Mouse (Mus musculus) layer of hippocampus, adult 2 months (tissue): Measurements from ENCODE around the gene Slc16a7. TPM values are rescaled to one million over a fixed set of nuclear protein-coding genes. Genes with fewer than 3 reads are reported as not detected.

Source experiments
- DNase-seq, 2 experiments: peaks; one replicate each; pipeline ENCODE4 v3.0.0; 2022; ENCODE audit warnings: low spot score in 2 of 2
- H3K27ac ChIP-seq: fragments of 200-600 bp; 2 replicates; pipeline ENCODE4 v1.8.1; 2022
- H3K4me3 ChIP-seq: fragments of 200-600 bp; 2 replicates; pipeline ENCODE4 v1.8.1; 2022; ENCODE audit warnings: mild to moderate bottlenecking
- CTCF ChIP-seq: fragments of 200-600 bp; conservative IDR thresholded peaks from 2 replicates; pipeline ENCODE4 v1.8.1; 2022; ENCODE audit warnings: antibody characterized with exemption, mild to moderate bottlenecking, moderate library complexity
- total RNA-seq, 2 experiments: library from RNA; stranded (reverse); gene quantifications; 2 replicates each; pipeline ENCODE4 v1.2.3; 2021

Gene Slc16a7
- total RNA-seq, 2 experiments from 2014 or later: 40.7 to 44.9 TPM

DNA sequence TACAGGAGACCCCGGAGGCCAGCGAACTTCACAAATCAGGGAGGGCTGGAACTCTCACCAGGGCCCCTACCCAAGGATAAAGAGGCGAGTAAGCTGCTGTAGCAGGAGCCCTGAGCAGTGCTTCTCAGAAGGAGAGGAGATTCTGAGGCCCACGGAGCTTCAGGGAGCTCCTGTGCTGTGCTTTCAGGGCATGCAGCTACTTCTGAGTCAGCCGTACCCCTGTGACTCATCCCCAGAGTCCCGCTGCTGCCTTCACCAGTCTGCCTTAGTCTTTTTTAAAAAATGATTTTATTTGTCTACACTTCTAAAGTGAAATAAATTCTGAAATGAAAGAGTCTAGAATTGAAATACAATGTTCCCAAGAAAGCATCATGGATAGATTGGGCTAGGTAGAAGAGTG lies 91.2 kb downstream of the Slc16a7 start:
- no peak for TF ChIP-seq CTCF
- H3K4me3 ChIP-seq: no peak overlapping the region
- peak overlapping the region; percentile 23; the same call in 1 of the 2 replicates for H3K27ac ChIP-seq
- peak in 1 of 2 experiments; percentile 22 for DNase-seq

DNA sequence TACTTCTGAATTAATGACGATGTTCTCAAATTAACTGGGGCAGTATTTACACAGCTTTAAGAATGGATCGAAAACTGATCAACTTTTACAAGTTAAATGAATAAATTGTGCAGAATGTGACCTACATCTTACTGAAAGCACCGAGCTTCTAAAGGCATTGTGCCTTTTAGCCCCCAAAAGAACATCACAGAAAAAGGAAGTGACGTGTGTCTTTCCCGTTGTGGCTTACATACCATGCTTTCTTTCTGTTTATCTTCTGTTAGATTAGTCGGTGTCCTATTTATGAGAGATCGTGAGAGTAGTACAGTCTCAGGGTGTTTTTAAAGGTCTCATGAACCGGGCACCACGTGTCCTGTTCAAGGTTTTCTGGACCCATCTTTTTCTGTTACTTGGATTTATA lies 98.9 kb downstream of the Slc16a7 start:
- no peak for TF ChIP-seq CTCF
- H3K27ac ChIP-seq: no peak overlapping the region
- no peak overlapping the region for H3K4me3 ChIP-seq
- no peak for DNase-seq

DNA sequence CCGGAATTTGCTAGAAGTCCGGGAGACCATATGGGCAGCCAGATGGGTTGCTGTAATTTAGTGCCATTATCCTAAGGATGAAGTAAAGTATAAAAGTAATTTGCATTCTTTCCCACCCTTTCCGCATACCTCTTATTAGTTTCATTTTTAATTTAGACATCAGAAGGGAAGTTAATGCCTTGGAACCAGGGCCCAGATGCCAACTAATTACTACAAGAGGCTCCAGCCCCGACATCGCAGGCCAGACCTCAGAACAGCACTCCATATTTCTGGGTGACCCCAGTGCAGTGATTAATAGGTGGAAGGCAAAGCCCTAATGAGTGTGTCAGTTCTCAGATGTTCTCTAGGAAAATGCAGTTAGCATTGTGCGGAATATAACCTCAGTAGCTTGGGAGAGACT lies 100.7 kb downstream of the Slc16a7 start:
- TF ChIP-seq CTCF: no peak
- no peak overlapping the region for H3K27ac ChIP-seq
- no peak overlapping the region for H3K4me3 ChIP-seq
- DNase-seq: no peak

DNA sequence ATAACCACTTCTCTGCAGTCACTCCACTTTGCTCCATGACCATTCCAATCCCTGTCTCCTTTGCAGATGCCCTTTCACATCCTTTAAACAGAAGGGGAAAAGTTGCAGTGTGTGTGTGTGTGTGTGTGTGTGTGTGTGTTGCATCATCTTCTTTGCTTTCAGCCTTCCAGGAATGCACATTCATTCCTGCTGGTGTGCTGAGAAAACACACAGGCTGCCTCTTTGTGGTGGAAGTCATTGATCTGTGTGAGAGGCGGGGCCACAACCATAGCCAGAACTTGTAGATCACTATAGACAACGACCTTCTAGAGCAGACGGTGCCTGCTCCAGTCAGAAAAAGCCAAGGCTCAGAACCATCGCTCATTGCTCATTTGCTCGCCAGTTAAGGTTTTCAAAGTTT lies 103.9 kb downstream of the Slc16a7 start:
- no peak for TF ChIP-seq CTCF
- H3K27ac ChIP-seq: no peak overlapping the region
- DNase-seq: no peak
- no peak overlapping the region for H3K4me3 ChIP-seq

DNA sequence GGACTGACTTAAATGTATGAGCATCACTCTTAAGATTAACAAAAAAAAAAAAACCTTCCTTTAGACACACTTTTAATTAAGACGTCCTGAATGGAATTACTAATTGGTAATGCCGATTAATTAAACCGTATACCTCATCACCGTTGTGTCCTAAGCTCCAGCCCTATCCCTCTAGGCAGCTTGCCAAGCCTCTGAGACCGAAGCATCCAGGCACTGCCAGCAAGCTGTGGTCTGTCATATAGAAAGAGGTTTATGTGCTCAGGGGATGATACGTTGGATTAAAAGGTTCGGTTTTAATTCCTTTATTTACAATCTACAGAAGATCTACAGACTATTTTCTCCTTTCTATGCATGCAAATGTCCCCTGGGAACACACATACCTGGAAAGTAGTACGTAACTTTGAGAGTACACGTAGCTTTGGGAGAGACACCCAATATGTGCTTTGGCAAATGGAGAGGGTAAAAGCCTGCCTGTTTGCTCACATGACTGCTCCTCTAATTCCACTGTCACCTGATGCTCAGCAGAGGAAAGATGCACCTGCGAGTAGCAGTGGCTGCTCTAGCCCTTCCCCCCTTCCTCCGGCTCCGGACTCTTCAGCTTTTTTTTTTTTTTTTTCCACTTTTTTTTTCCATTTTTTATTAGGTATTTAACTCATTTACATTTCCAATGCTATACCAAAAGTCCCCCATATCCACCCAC lies 114.0 kb downstream of the Slc16a7 start:
- Histone ChIP-seq H3K4me3 (no peak overlapping the region), H3K27ac (no peak overlapping the region)
- no peak for TF ChIP-seq CTCF
- no peak for DNase-seq

DNA sequence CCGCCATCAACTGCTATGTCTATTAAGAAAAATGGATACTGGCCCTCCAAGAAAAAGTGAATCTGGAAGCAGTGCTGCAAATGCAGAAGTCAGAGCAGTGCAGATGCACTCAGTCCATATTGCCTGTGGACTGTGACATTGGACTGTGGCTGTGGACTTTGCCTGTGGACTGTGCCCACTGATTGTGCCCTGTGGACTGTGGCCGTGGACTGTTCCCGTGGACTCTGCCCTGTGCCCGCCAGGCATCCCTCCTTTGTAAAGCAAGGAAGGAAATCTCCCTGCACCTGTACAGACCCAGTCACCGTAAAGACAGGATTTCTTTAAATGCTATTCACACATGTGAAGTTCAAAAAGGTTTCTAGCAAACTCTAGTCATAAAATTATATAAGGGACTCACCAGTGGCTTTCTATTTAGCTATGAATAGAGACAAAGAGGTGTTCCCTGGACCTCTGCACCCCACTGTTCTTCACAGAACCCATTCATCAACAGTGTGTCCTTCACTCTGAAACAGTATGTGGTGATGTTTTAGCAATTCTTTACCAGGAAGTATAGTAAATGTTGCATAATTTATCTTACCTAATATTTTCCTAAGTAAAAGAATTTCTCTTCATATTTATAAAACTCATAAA lies 114.6 kb downstream of the Slc16a7 start:
- no peak overlapping the region for H3K4me3 ChIP-seq
- DNase-seq: no peak
- no peak for TF ChIP-seq CTCF
- H3K27ac ChIP-seq: no peak overlapping the region

DNA sequence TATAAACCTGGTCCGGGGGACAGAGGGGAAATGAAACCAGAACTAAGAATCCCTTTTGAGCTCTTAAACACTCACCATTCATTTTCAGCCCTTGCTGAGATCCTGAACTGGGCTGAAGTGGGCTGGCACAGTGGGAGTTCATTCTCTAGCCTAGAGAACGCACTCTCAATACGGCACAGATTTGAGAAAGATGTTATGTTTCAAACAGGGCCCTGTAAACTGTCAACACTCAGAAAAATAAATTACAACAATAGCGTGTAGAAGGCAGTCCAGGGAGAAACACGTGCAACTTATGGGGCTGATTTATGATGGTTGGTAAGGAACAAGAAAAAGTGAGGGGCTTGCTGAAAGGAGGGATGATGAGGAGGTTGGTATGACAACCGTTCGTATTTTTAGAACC lies 115.5 kb downstream of the Slc16a7 start:
- H3K4me3 ChIP-seq: no peak overlapping the region
- H3K27ac ChIP-seq: no peak overlapping the region
- TF ChIP-seq CTCF: no peak
- no peak for DNase-seq

DNA sequence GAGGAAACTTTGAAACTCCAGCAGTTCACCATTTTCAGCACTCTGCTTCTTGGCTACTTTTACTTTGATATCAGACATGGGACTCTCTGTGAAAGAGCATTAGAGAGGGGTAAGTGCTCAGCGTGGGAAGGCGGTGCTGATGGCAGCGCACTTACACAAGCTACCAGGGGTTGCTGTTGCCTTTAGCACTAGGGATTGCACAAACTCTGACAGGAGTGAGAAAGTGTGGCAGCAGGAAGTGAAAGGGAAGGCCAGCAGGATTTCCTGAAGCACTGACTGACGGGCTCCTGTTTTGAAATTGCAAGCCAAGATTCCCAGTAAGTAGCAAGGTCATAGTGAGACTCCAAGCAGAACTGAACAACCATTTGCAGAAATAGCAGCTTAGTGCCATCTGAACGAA lies 117.8 kb downstream of the Slc16a7 start:
- no peak for TF ChIP-seq CTCF
- no peak for DNase-seq
- H3K27ac ChIP-seq: no peak overlapping the region
- no peak overlapping the region for H3K4me3 ChIP-seq

DNA sequence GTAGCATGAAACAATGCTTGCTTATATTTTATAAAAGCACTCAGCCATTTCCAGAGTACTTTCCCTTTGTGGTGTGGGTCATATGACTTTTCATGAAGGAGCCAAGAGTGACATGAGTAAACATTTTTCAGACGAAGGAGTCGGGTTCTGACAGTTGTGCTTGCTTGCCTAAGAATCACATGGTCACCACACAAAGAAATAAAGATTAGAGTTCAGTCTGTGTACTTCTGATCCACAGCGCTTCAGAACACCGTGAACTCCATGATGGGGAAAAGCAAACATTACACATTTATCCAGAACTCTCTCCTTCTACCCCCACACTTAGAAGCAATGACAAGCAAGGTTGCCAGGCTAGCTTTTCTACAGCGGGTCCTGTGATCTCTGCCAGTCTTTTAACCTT lies 119.0 kb downstream of the Slc16a7 start:
- H3K27ac ChIP-seq: no peak overlapping the region
- no peak for DNase-seq
- TF ChIP-seq CTCF: no peak
- H3K4me3 ChIP-seq: no peak overlapping the region

DNA sequence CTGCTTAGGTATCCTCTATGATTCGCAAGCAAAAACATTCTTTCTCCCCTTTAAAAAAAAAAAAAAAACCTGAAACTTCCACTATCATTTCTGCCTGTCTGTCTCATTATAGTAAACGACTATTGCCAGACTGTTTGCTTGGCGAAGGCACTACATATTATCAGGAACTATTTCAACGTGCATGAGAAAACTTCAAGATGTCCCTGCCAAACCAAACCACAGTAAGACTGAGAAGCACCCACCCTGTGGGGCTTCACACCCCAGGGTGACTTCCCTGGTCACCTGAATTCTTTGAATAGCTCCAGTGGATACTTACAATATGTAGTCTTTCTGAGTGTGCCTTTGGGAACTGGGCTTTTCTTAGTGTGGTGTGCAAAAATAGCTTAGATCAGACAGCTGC lies 122.9 kb downstream of the Slc16a7 start:
- no peak for DNase-seq
- Histone ChIP-seq H3K4me3 (no peak overlapping the region), H3K27ac (no peak overlapping the region)
- no peak for TF ChIP-seq CTCF

DNA sequence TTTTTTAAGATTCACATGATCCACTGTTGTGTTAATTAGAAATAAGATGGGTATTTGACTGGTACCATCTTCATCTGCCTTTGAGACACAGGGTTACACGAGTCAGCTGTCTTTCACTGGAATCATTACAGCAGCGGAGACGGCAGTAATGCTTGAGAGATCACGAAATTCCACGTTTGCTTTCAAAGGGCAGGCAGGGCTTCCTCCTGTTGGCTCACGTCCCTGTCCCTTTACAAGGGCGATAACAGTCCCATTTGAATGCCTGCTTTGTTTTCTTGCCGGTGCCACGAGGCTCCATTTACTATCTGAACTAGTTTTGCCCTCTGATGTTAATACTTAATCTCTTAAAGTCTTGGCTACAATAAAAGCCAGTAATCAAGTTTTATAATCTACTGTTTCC lies 123.4 kb downstream of the Slc16a7 start:
- DNase-seq: no peak
- no peak for TF ChIP-seq CTCF
- no peak overlapping the region for H3K27ac ChIP-seq
- H3K4me3 ChIP-seq: no peak overlapping the region

DNA sequence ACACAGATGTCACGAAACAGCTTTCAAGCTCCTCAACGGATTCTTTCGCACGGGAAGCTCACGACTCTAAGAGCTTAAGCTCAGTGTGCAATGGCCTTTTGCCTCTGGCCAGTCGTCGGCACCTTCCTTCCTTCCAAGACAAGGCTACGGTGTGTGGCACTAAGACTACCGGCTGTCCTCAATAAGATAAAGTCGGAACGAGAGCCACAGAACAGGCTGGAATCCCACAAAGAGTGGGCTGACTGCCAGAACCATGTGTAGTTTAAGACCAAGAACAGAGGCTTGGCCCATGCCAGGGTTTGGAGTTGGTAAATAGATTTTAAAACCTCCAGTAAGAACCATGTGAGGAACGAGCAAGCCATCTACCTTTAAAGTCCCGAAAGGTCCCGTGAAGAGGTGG lies 123.8 kb downstream of the Slc16a7 start:
- H3K27ac ChIP-seq: no peak overlapping the region
- no peak for DNase-seq
- H3K4me3 ChIP-seq: no peak overlapping the region
- no peak for TF ChIP-seq CTCF

DNA sequence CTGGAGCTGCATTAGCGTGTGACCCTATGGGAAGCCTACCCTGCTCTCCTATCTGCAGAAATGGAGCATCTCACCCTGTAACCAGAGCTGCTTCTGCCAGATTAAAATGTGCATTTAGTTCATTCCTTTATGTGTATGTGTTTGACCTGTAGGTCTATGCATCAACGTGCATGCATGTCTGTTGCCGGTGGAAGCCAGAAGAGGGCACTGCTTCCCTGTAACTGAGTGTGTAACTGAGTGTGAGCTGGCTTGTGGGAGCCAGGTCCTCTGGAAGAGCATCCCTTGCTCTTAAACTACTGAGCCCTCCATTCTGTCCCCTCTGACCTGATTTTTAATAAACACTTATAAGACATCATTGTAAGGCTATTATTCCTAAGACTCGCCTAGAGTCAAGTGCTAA lies 124.3 kb downstream of the Slc16a7 start:
- peak; percentile 83 for TF ChIP-seq CTCF
- no peak overlapping the region for H3K4me3 ChIP-seq
- DNase-seq: peak; percentile 50 to 60
- no peak overlapping the region for H3K27ac ChIP-seq

DNA sequence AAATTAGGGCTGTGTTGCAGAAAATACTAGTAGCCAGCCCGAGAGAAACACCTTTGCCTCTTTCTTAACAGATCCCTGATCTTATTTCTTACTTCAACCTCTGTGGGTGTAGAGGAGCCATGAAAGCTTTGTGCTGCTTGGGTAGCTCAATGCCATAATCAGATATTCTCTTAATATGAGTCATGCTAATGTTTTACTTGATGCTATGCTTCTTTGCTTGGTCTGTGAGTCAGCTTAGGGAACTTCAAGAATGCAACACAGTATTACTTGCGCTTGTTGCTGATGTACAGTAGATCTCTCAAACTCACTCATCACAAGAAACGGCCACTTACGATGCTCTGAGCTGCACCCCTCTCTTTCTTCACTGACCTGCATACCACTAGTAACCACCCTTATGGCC lies 133.4 kb downstream of the Slc16a7 start:
- no peak for DNase-seq
- no peak for TF ChIP-seq CTCF
- Histone ChIP-seq H3K4me3 (no peak overlapping the region), H3K27ac (no peak overlapping the region)
